Mouse (Mus musculus) T-helper 17 cell (primary cell): ENCODE measurements at regions not wholly inside any gene's neighbourhood (a gene's known extent, or its start where the extent isn't known, plus 50 kb on each side); places are given as distances from the start of the nearest gene placed in this dataset.

Source experiments
- in situ Hi-C, 2 experiments: fragments of 300-600 bp; cut with MboI, MseI; formaldehyde crosslinking; loops; 1 replicate in 1 of 2; 2 replicates in 1 of 2; pipeline ENCODE4 v1.15.1; 2025; ENCODE audit warnings: high pct_unique_total_duplicates in 2 of 2

- in situ Hi-C loops = loop anchor here in 1 of 2 experiments (25.0 kb wide), 1 partner anchor 1960 kb away; no protein-coding TSS in a partner anchor
Measured at GRCm38 (mm10) chr6:98872334-98872733, 529.8 kb upstream of the Gm765 start.

GRCm38 (mm10) chr6:98869772-98870171, 527.2 kb upstream of the Gm765 start:
- in situ Hi-C loops = loop anchor here in 1 of 2 experiments (25.0 kb wide), 1 partner anchor 1957 kb away; no protein-coding TSS in a partner anchor

DNA sequence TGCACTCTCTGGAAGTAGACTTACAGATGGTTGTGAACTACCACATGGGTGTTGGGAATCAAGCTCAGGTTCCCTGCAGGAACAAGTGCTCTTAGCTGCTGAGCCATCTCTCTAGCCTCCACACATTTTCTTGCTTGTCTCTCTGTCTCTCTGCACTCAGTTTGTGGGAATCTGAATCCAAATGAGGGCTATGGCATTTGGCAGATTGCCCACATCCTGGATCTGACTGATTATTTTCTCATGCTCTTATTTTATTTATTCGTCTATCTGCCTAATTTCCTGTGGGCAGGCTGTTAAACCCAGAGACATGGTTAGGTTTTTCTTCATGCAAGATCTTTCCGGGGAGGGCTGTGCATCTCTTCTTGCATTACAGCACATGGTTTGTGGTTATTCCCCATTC, 521.8 kb upstream of the Gm765 start:
- in situ Hi-C loops = loop anchor here in 1 of 2 experiments (25.0 kb wide), 1 partner anchor 1952 kb away; no protein-coding TSS in a partner anchor

- in situ Hi-C loops = loop anchor here in 1 of 2 experiments (25.0 kb wide), 1 partner anchor 1944 kb away; no protein-coding TSS in a partner anchor
Measured at GRCm38 (mm10) chr6:98855958-98856357, 513.4 kb upstream of the Gm765 start.

DNA sequence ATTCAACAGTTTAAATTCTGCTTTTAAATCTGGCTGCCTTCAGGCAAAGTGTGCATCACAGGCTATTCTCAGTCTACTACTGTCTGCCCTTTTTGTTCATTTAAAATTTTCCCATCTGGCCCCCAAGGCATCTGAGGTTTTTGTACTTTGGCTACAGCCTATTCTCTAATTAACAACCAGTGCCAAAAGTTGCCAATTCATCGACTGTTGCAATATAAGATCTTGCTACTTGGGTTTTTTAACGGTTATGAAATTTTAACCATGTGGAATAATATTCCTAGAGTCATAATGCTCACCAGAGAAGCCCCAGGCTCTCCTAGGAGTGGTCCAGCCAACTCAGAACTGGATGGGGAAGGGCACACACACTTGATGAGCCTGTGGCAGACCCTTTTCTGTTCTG, 508.4 kb upstream of the Gm765 start:
- in situ Hi-C loops = loop anchor here in 1 of 2 experiments (25.0 kb wide), 1 partner anchor 1939 kb away; no protein-coding TSS in a partner anchor

DNA sequence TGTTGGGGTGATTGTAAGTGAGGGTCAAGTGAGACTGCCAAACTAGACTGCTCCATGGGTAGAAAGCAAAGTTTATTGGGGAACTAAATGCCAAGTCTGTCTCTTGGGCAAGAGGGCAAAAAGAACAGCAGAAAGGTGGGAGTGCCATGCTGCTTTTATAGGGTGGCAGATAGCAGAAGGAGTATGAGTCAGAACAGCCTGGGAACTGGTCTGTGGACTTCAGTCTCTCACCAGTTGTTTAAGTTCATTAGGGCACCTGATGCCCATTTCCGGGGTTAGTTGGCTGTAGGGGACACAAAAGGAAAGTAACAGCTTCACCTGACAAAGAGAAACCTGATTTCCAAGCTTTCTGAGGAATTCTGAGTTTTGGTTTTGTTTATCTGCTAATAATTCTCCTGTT, 506.3 kb upstream of the Gm765 start:
- in situ Hi-C loops = no loop called here

- in situ Hi-C loops = no loop called here
Measured at GRCm38 (mm10) chr6:98846001-98846695, 503.6 kb upstream of the Gm765 start.

- in situ Hi-C loops = no loop called here
Measured at GRCm38 (mm10) chr6:98843598-98843997, 501.0 kb upstream of the Gm765 start.

- in situ Hi-C loops = no loop called here
Measured at GRCm38 (mm10) chr6:98842924-98843323, 500.4 kb upstream of the Gm765 start.

GRCm38 (mm10) chr6:98833922-98834321, 491.4 kb upstream of the Gm765 start:
- in situ Hi-C loops = no loop called here

GRCm38 (mm10) chr6:98830191-98830590, 487.6 kb upstream of the Gm765 start:
- in situ Hi-C loops = no loop called here

DNA sequence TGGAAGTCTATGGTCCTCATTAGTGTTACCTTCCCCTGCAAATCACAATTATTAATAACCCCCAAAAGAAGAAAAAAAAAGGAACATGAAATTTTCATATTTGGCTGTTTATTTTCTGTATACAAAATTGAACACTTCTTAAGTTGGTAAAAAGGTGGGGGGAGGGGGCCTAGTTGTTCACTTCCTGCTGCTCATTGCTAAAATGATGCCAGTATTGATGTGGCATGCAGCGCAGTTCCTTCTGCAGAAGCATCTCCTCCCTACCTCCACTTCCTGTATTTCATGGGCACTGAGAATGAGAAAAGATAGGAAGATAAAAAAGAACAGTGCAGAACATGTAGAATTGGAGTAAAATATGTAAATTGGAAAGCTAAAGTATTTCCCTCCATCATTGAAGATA, 465.5 kb upstream of the Gm765 start:
- in situ Hi-C loops = no loop called here

GRCm38 (mm10) chr6:98803384-98803949, 460.9 kb upstream of the Gm765 start:
- in situ Hi-C loops = no loop called here

- in situ Hi-C loops = no loop called here
Measured at GRCm38 (mm10) chr6:98801061-98801460, 458.5 kb upstream of the Gm765 start.

- in situ Hi-C loops = no loop called here
Measured at GRCm38 (mm10) chr6:98800040-98800439, 457.5 kb upstream of the Gm765 start.

GRCm38 (mm10) chr6:98797778-98798177, 455.2 kb upstream of the Gm765 start:
- in situ Hi-C loops = no loop called here

- in situ Hi-C loops = no loop called here
Measured at GRCm38 (mm10) chr6:98797373-98797772, 454.8 kb upstream of the Gm765 start.

DNA sequence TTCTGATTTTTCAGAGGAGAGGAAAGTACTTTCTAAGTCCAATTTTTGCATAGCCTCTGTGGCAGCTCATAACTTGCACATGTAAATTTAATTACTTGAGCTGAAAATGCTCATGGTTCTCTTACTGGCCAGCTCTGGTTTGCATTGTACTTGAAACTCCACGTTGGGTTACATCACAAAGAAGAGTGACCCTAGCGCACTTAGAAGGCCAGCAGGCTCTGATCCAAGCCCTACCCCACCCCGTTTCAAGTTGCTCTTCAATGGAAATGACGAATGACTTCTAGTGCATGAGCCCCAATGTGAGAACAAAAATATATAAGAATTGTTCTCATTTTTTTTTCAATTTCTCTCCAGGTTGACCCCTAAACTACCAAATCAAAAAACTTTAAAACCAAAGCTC, 454.1 kb upstream of the Gm765 start:
- in situ Hi-C loops = no loop called here

DNA sequence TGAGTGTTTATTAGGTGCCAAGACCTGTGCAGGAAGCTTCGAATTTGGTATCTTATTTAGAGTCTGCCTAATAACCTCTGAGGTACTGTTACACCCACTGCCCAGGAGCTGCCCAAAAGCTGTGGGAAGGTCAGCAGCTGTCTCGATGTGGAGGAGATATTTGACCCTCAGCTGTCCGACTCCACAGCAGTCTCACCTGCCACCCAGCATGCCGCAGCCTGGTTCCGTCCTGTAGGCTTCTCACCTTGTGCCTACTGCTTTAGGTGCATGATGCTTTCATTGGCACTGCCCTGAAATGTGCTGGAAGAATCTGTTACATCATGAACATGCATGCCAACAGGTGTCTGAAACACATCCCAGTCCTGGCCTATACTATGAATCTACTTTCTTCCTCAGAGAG, 444.9 kb upstream of the Gm765 start:
- in situ Hi-C loops = loop anchor here in 1 of 2 experiments (5.0 to 10.0 kb wide), 2 partner anchors 100 to 1723 kb away; partner anchors contain the start of gene Fam19a4

DNA sequence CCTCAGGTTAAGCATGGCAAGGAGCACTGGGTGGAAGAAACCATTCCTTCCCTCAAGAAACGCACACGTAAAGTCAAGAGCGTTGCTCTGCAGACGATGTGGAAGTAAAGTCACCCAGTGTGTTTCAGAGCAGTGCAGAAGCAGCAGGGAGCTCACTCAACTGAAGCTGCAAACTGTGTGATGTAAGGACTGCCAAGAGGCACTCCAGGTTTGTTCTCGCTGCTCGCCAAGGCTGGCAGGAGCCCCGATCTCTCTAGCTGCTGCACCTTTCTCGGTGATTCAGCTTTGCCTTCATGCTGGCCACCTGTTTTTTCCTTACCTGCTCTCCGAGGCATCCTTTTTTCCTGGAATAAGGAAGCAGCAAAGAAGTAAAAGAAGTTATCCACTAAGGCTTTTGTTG, 439.5 kb upstream of the Gm765 start:
- in situ Hi-C loops = loop anchor here in 1 of 2 experiments (10.0 kb wide), 1 partner anchor 1717 kb away; the partner anchor contains the start of gene Fam19a4

DNA sequence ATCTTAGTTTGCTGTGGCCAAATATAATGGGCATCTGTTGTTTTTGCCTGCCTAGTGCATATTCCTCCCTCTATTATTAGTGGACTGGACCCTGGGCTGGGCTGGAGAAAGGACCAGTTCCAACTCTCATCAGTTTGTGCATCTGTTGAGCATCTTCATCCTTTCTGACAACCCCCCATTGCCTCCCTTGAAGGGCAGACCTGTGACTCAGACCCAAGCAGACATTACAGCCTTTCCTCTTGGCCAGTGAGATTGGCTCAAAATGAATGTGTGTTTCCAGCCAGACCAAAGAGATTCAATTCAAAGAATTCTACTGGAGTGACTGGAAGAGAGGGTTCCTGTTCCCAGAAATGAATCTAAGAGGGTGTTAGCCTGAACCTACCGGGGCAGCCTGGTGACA, 433.2 kb upstream of the Gm765 start:
- in situ Hi-C loops = no loop called here

DNA sequence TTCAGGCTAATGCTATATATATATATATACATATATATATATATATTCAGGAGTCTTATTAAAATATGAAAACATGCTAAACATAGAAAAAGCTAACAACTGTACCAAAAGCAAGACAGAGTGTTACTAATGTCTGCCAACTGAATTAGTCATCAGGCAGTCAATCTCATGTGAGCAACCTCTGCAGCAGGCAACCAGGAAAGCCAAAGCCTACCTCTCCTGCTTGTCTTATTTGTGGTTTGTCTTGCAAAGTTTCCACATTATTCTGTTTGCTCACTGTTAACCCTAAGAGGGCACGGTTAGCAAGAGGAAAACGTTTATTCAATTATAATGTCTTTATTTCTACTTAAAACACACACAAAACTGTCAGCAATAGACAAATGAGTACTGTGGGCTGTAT, 427.4 kb upstream of the Gm765 start:
- in situ Hi-C loops = loop anchor here in 1 of 2 experiments (25.0 kb wide), 1 partner anchor 517 kb away; no protein-coding TSS in a partner anchor

GRCm38 (mm10) chr6:98769322-98769721, 426.8 kb upstream of the Gm765 start:
- in situ Hi-C loops = loop anchor here in 1 of 2 experiments (25.0 kb wide), 1 partner anchor 518 kb away; no protein-coding TSS in a partner anchor
